Mouse (Mus musculus) heart, adult 2 months (tissue): ENCODE measurements around the gene Colgalt2.

Experiments
- CTCF ChIP-seq: fragments of 200-600 bp; IDR thresholded peaks from 2 replicates; pipeline ENCODE4 v1.8.1; 2022; ENCODE audit warnings: antibody characterized with exemption, mild to moderate bottlenecking, moderate library complexity
- EP300 ChIP-seq: fragments of 200-500 bp; IDR thresholded peaks from 2 replicates; pipeline ENCODE4 v1.6.1; 2011; ENCODE audit warnings: low read depth, low read length, control low read depth; ENCODE audit not compliant: insufficient read depth
- POLR2A ChIP-seq: fragments of 200-500 bp; IDR thresholded peaks from 2 replicates; pipeline ENCODE4 v1.6.1; 2011; ENCODE audit warnings: mild to moderate bottlenecking, low read depth, low read length, control low read depth; ENCODE audit not compliant: insufficient read depth

- no peak for TF ChIP-seq POLR2A
- TF ChIP-seq CTCF: no peak
- TF ChIP-seq EP300: 0 out of 2 replicates have a peak, but pooled peaks have one; percentile 50
Observed at GRCm38 (mm10) chr1:152536416-152537018, 136.9 kb downstream of the Colgalt2 start.
